Comparison of ENCODE assay signal across 8 mouse cellular contexts in the genomic region with DNA sequence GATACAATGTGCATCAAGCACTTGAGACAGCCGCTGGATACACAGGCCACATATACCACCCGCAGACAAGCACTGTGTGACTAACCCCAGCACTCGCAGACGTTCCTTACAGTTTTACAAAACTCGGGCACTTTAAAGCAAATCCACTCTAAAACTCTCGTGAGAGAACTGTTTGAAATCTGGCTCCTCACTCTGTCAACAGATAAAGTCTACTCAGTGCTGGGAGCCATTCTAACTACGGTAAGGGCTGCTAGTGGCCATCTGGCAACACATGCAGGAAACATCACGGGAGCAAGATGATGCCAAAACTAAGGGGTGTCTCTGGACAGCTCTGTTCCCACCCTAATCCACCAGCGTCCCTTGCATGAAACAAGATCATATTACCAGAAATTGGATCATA. TPM values are rescaled to one million over a fixed set of nuclear protein-coding genes. Genes with fewer than 3 reads are reported as not detected.
DNase-seq lines count a peak whose midpoint lies in the region; ATAC-seq and TF ChIP-seq lines count a peak whose summit lies in the region.

No protein-coding gene starts in this region.

- peaks cover 18% of the 10 kb centered on the region for H3K36me3 ChIP-seq in erythroblast, embryonic 14.5 days (ENCODE audit: control insufficient read depth)
- no peaks in the 10 kb centered on the region for H3K36me3 ChIP-seq in limb, embryonic 11.5 days (ENCODE audit: control insufficient read depth, insufficient read depth, low read length)

- TF ChIP-seq CTCF in olfactory bulb, adult 2 months (IDR thresholded peaks at IDR 0.05; ENCODE audit: insufficient read depth, low read depth, low read length) = no peak

- no peaks in the 10 kb centered on the region for H3K9me3 ChIP-seq in erythroblast, embryonic 14.5 days (ENCODE audit: control insufficient read depth, low read length)
- H3K9me3 ChIP-seq in limb, embryonic 11.5 days (ENCODE audit: control insufficient read depth, low read length) = no peaks in the 10 kb centered on the region

- H3K4me2 ChIP-seq in limb, embryonic 11.5 days (ENCODE audit: low read depth, severe bottlenecking) = peak overlapping the region; percentile 74

- peak overlapping the region; percentile 74 for H3K4me3 ChIP-seq in erythroblast, embryonic 14.5 days (replicated peaks)
- peak overlapping the region; percentile 97 for H3K4me3 ChIP-seq in limb, embryonic 11.5 days (ENCODE audit: low read depth, low read length)
- peak overlapping the region; percentile 17 for H3K4me3 ChIP-seq in olfactory bulb, adult 2 months (ENCODE audit: insufficient read depth, low read depth, low read length)

- H3K27me3 ChIP-seq in erythroblast, embryonic 14.5 days (ENCODE audit: control insufficient read depth) = no peaks in the 10 kb centered on the region
- no peaks in the 10 kb centered on the region for H3K27me3 ChIP-seq in limb, embryonic 11.5 days (ENCODE audit: control insufficient read depth, insufficient read depth, low read length)

- peaks cover 53% of the 10 kb centered on the region for H3K4me1 ChIP-seq in erythroblast, embryonic 14.5 days (ENCODE audit: control insufficient read depth)
- peaks cover 11% of the 10 kb centered on the region for H3K4me1 ChIP-seq in limb, embryonic 11.5 days (ENCODE audit: control insufficient read depth, insufficient read depth, low read length)
- H3K4me1 ChIP-seq in olfactory bulb, adult 2 months (ENCODE audit: control insufficient read depth, insufficient read depth, low read length) = no peaks in the 10 kb centered on the region

- peak overlapping the region; percentile 17 for H3K9ac ChIP-seq in limb, embryonic 11.5 days (ENCODE audit: low read length)

- no peak overlapping the region for H3K27ac ChIP-seq in limb, embryonic 11.5 days (replicated peaks; ENCODE audit: low read depth, low read length)
- no peak overlapping the region for H3K27ac ChIP-seq in olfactory bulb, adult 2 months (ENCODE audit: insufficient read depth, low read depth, low read length)

- intact Hi-C loops in left cerebral cortex, postnatal 10 days (cut with DNase I) = no loop called here

- WGBS in limb, embryonic 11.5 days = 66% methylated on average over 9 of the region's 9 CpGs
- WGBS in olfactory bulb, adult 2 months = 28% methylated on average over 9 of the region's 9 CpGs

- TF ChIP-seq POLR2A in olfactory bulb, adult 2 months (IDR thresholded peaks at IDR 0.05; ENCODE audit: insufficient read depth, low read depth, low read length) = no peak

- no peak for ATAC-seq in limb, embryonic 11.5 days (ENCODE audit: insufficient number of reproducible peaks, low FRiP score, low TSS enrichment, low read depth)
- ATAC-seq in inflammation-experienced regulatory T-cells, adult 6 months = no peak

- DNase-seq in 3T3-L1 (ENCODE audit: low read depth, low spot score) (peak; percentile 28), 416B (ENCODE audit: low read depth) (peak; percentile 57)
- no peak for DNase-seq in limb, embryonic 11.5 days (ENCODE audit: low spot score)
- DNase-seq in left cerebral cortex, postnatal 10 days (ENCODE audit: extremely low spot score in 1 of 2, low spot score in 2 of 2) = no peak
- DNase-seq in c-Kit-positive CD71-positive TER-119-positive erythroid progenitor cells, embryonic 14.5 days (ENCODE audit: low spot score) = no peak

RNA-seq across cellular contexts. Expression of gene Pdcd6ip, which starts 1.2 kb away (rescaled TPM):
- polyA plus RNA-seq in erythroblast, embryonic 14.5 days (2012) = 7.1 and 8.2 TPM in 2 replicates
- 55.6 and 56.2 TPM in 2 replicates for polyA plus RNA-seq in limb, embryonic 11.5 days (2014; fragmentation: Nextera tagmentation; extraction: Ambion mirVana)
- polyA plus RNA-seq in olfactory bulb, adult 2 months (2012; ENCODE audit: insufficient read depth, insufficient read length, low replicate concordance, missing spikeins) = not detected in 2 replicates
- 10 to 100 TPM; 25.7 to 79.0 (median 49.2) TPM for polyA plus RNA-seq in inflammation-experienced regulatory T-cells, adult 6 months (2017; shearing (Covaris generic))
- 10 to 100 TPM; 48.8 to 52.5 TPM for total RNA-seq in left cerebral cortex, postnatal 10 days (2021)

RNA-seq across cellular contexts. Expression of gene Clasp2, which starts 34.4 kb away (rescaled TPM):
- polyA plus RNA-seq in erythroblast, embryonic 14.5 days (2012) = 0.11 and 0.19 TPM in 2 replicates
- 29.6 and 34.5 TPM in 2 replicates for polyA plus RNA-seq in limb, embryonic 11.5 days (2014; fragmentation: Nextera tagmentation; extraction: Ambion mirVana)
- polyA plus RNA-seq in olfactory bulb, adult 2 months (2012; ENCODE audit: insufficient read depth, insufficient read length, low replicate concordance, missing spikeins) = 163 TPM in 1 of 2 replicates, not detected in the other
- 10 to 100 TPM in 2 of 3 experiments, 1 to 10 TPM in 1; 9.5 to 11.3 (median 10.7) TPM for polyA plus RNA-seq in inflammation-experienced regulatory T-cells, adult 6 months (2017; shearing (Covaris generic))
- total RNA-seq in left cerebral cortex, postnatal 10 days (2021) = 100 to 1,000 TPM; 328 to 340 TPM

Comparison
In these comparisons a context has a peak if more than half of its experiments do, and no peak if none do; other contexts are left out.
1. DNase-seq: peak in 3T3-L1 (single experiment) and 416B (single experiment); none in limb, embryonic 11.5 days (single experiment), left cerebral cortex, postnatal 10 days (0 of 2) and c-Kit-positive CD71-positive TER-119-positive erythroid progenitor cells, embryonic 14.5 days (single experiment).
2. H3K4me3 ChIP-seq: peak in every context shown above with its lines; median percentile 97 in limb, embryonic 11.5 days; 74 in erythroblast, embryonic 14.5 days; 17 in olfactory bulb, adult 2 months.